Mouse (Mus musculus) limb, embryonic 13.5 days (tissue): Measurements from ENCODE around the gene Hecw1. TPM values are rescaled to one million over a fixed set of nuclear protein-coding genes. Genes with fewer than 3 reads are reported as not detected.

ENCODE experiments used
- ATAC-seq: fragments of 200-750 bp; cut with Nextera tagmentation; 2 replicates; pipeline ENCODE4 v1.8.0; 2017; ENCODE audit warnings: low read depth, moderate number of reproducible peaks, moderate TSS enrichment; ENCODE audit not compliant: low FRiP score
- H3K27ac ChIP-seq: fragments of 300-500 bp; sonication (generic); 2 replicates; pipeline ENCODE4 v1.5.1; 2015; ENCODE audit warnings: inconsistent platforms, mild to moderate bottlenecking, moderate library complexity
- H3K27me3 ChIP-seq: fragments of 300-500 bp; sonication (generic); 2 replicates; pipeline ENCODE4 v1.6.1; 2015; ENCODE audit warnings: mild to moderate bottlenecking, inconsistent platforms
- H3K36me3 ChIP-seq: fragments of 300-500 bp; sonication (generic); 2 replicates; pipeline ENCODE4 v1.6.1; 2015; ENCODE audit warnings: inconsistent platforms, mild to moderate bottlenecking, moderate library complexity
- H3K4me1 ChIP-seq: fragments of 300-500 bp; sonication (generic); 2 replicates; pipeline ENCODE4 v1.6.1; 2015; ENCODE audit warnings: inconsistent platforms
- H3K4me2 ChIP-seq: fragments of 300-500 bp; sonication (generic); replicated peaks from 2 replicates; pipeline ENCODE4 v1.6.1; 2015; ENCODE audit warnings: inconsistent platforms, mild to moderate bottlenecking, moderate library complexity
- H3K4me3 ChIP-seq: fragments of 300-500 bp; sonication (generic); 2 replicates; pipeline ENCODE4 v1.5.1; 2015; ENCODE audit warnings: moderate library complexity, mild to moderate bottlenecking, inconsistent platforms
- H3K9ac ChIP-seq: fragments of 300-500 bp; sonication (generic); 2 replicates; pipeline ENCODE4 v1.6.1; 2015; ENCODE audit warnings: mild to moderate bottlenecking, inconsistent platforms
- H3K9me3 ChIP-seq: fragments of 300-500 bp; sonication (generic); 2 replicates; pipeline ENCODE4 v1.6.1; 2016; ENCODE audit warnings: inconsistent platforms
- WGBS: fragments of 180-500 bp; shearing (Covaris S2); methylation state at CpG from one replicate; pipeline ENCODE4 v1.1.7; 2015; 5-methylcytosine and 5-hydroxymethylcytosine counted together
- polyA plus RNA-seq: library from polyadenylated mRNA; unstranded; fragments of >200 nt; fragmentation: Nextera tagmentation; extraction: Ambion mirVana; gene quantifications from 2 replicates; pipeline ENCODE4 v1.2.1, GENCODE M21; 2015

Gene Hecw1
- polyA plus RNA-seq: 0.34 and 0.65 TPM in 2 replicates

DNA sequence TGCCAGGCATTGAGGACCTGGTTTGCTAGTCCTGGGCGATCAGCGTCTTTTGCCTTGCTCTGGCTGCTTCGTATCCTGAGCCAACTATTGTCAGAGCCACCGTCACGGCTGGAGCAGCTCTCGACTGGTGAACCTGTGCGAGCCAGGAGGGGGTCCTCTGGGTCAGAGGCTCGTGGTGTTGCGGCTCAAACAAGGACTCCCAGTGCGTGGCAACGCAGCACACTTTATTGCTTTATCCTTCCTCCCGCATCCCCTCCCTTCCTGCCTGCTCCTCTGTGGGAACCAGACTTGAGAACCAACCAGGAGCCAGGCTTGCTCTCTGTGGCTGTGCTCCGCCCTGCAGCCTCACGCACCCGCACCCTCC lies at the start of gene Hecw1:
Gene Hecw1, minus strand, starts transcription at position 323 of the 364 bp plus-strand sequence.
- H3K27me3 ChIP-seq: peaks cover 53% of the 10 kb centered on the region

DNA sequence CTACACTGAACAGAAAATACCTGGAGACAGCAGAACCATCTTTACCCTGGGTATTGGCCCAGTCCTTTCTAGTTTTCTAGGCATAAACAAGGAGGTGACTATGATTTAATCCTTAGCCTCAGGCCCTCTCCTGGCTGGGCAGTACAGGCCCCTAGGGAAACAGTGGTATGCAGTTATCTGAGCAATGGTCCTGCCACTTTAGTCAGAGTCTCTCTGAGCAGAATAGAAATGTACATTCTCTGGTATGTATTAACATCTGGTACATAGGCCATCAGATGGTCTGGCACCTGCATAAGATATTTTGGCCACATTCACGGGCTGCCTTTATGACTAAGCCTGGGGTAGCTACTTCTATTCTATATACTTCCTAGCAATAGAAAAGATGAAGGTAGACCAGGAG lies 38.3 kb upstream of the Hecw1 start:
- ATAC-seq: no peak
- no peak overlapping the region for H3K9ac ChIP-seq
- no peaks in the 10 kb centered on the region for H3K27me3 ChIP-seq
- H3K36me3 ChIP-seq: no peaks in the 10 kb centered on the region
- WGBS: 58% methylated on average over 1 of the region's 1 CpGs
- no peaks in the 10 kb centered on the region for H3K4me1 ChIP-seq
- H3K4me3 ChIP-seq: no peak overlapping the region
- no peaks in the 10 kb centered on the region for H3K9me3 ChIP-seq
- no peak overlapping the region for H3K4me2 ChIP-seq
- H3K27ac ChIP-seq: no peak overlapping the region

More for the DNA sequence above, at the start of gene Hecw1:
- no peak within 1 kb of the TSS for H3K27ac ChIP-seq
- 0% methylated on average over 12 of the region's 15 CpGs for WGBS
- ATAC-seq: peak; percentile 63; the same call in 1 of the 2 replicates
- peak within 1 kb of the TSS; percentile 55 for H3K4me3 ChIP-seq
- H3K4me2 ChIP-seq: peak within 1 kb of the TSS; percentile 90
- no peaks in the 10 kb centered on the region for H3K9me3 ChIP-seq
- H3K36me3 ChIP-seq: no peaks in the 10 kb centered on the region
- H3K9ac ChIP-seq: peak within 1 kb of the TSS; percentile 58
- H3K4me1 ChIP-seq: peaks cover 12% of the 10 kb centered on the region; the same call in 1 of the 2 replicates

GRCm38 (mm10) chr13:14552628-14553027 lies 29.6 kb upstream of the Hecw1 start:
- Histone ChIP-seq H3K9me3 (no peaks in the 10 kb centered on the region), H3K4me3 (no peak overlapping the region), H3K9ac (no peak overlapping the region), H3K4me1 (no peaks in the 10 kb centered on the region), H3K4me2 (no peak overlapping the region), H3K36me3 (no peaks in the 10 kb centered on the region), H3K27ac (no peak overlapping the region), H3K27me3 (no peaks in the 10 kb centered on the region)
- 74% methylated on average over 2 of the region's 2 CpGs for WGBS
- no peak for ATAC-seq

DNA sequence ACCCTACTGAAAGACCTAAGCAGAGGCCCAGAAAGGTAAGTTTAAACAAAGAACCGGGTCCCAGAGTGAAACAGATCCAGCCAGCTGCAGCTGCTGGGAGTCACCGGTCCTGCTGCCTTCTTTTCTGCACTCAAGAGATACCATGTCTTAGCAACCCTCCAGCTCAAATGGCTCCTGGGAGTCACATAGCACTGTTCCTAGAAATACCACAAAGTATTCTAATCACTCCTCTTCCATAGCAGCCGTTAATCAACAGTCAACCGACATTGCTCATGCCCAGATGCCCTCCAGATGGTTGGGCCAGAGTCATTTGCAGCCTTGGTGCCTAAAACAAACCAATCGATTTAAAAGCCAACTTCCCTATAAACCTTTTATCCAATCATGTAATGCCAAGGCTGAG lies 19.8 kb upstream of the Hecw1 start:
- Histone ChIP-seq H3K4me1 (no peaks in the 10 kb centered on the region), H3K4me3 (no peak overlapping the region), H3K4me2 (no peak overlapping the region), H3K27ac (no peak overlapping the region), H3K9ac (no peak overlapping the region), H3K36me3 (no peaks in the 10 kb centered on the region), H3K9me3 (no peaks in the 10 kb centered on the region), H3K27me3 (no peaks in the 10 kb centered on the region)
- WGBS: 64% methylated on average over 5 of the region's 5 CpGs
- ATAC-seq: no peak

GRCm38 (mm10) chr13:14522128-14522905 lies 711 bp downstream of the Hecw1 start:
- no peaks in the 10 kb centered on the region for H3K9me3 ChIP-seq
- H3K4me3 ChIP-seq: peak overlapping the region; percentile 55
- peak; percentile 74 for ATAC-seq
- WGBS: 2% methylated on average over 38 of the region's 38 CpGs
- no peak overlapping the region for H3K27ac ChIP-seq
- peak overlapping the region; percentile 90 for H3K4me2 ChIP-seq
- H3K27me3 ChIP-seq: peaks cover 53% of the 10 kb centered on the region
- peak overlapping the region; percentile 58 for H3K9ac ChIP-seq
- H3K36me3 ChIP-seq: no peaks in the 10 kb centered on the region
- peaks cover 12% of the 10 kb centered on the region; the same call in 1 of the 2 replicates for H3K4me1 ChIP-seq

DNA sequence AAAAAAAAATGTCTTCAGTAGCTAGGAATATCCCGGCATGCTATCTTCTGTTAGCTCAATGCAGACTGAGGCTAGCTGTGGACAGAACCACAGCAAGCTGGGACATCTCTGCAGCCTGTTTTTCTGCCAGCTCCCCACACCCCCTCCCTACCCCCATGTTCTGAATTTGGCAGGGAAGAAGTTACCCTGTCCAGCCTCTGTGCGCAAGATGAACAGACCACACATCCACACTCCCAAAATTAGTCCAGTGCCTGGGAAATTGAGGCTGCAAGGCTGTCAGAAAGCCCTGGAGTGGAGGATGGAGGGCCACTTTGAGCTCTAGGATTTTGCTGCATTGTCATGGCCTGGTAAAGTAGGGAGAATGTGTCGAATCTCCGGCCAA lies 1.3 kb downstream of the Hecw1 start:
- peaks cover 53% of the 10 kb centered on the region for H3K27me3 ChIP-seq
- H3K27ac ChIP-seq: no peak overlapping the region
- H3K36me3 ChIP-seq: no peaks in the 10 kb centered on the region
- ATAC-seq: no peak
- no peaks in the 10 kb centered on the region for H3K9me3 ChIP-seq
- 35% methylated on average over 4 of the region's 4 CpGs for WGBS
- H3K4me2 ChIP-seq: peak overlapping the region; percentile 90
- H3K4me3 ChIP-seq: peak overlapping the region; percentile 55
- peak overlapping the region; percentile 58; the same call in 1 of the 2 replicates for H3K9ac ChIP-seq
- peaks cover 12% of the 10 kb centered on the region; the same call in 1 of the 2 replicates for H3K4me1 ChIP-seq

GRCm38 (mm10) chr13:14519605-14520004 lies 3.4 kb downstream of the Hecw1 start:
- Histone ChIP-seq H3K27me3 (peaks cover 46% of the 10 kb centered on the region), H3K9me3 (no peaks in the 10 kb centered on the region), H3K4me3 (no peak overlapping the region), H3K4me2 (no peak overlapping the region), H3K4me1 (peaks cover 12% of the 10 kb centered on the region; the same call in 1 of the 2 replicates), H3K36me3 (no peaks in the 10 kb centered on the region), H3K27ac (no peak overlapping the region), H3K9ac (no peak overlapping the region)
- WGBS: 74% methylated on average over 3 of the region's 3 CpGs
- ATAC-seq: no peak

- H3K4me2 ChIP-seq: no peak overlapping the region
- no peak overlapping the region for H3K27ac ChIP-seq
- H3K4me1 ChIP-seq: 0 out of 2 replicates have a peak, but pooled peaks cover 7% of the 10 kb centered on the region
- no peak for ATAC-seq
- H3K4me3 ChIP-seq: no peak overlapping the region
- 86% methylated on average over 3 of the region's 3 CpGs for WGBS
- no peak overlapping the region for H3K9ac ChIP-seq
- peaks cover 29% of the 10 kb centered on the region for H3K27me3 ChIP-seq
- H3K36me3 ChIP-seq: no peaks in the 10 kb centered on the region
- no peaks in the 10 kb centered on the region for H3K9me3 ChIP-seq
Observed at GRCm38 (mm10) chr13:14517478-14517877, 5.5 kb downstream of the Hecw1 start.

- Histone ChIP-seq H3K4me2 (no peak overlapping the region), H3K9me3 (no peaks in the 10 kb centered on the region), H3K4me3 (no peak overlapping the region), H3K4me1 (no peaks in the 10 kb centered on the region), H3K27me3 (peaks cover 7% of the 10 kb centered on the region), H3K36me3 (no peaks in the 10 kb centered on the region), H3K27ac (no peak overlapping the region), H3K9ac (no peak overlapping the region)
- WGBS: 80% methylated on average over 2 of the region's 2 CpGs
- no peak for ATAC-seq
Observed at GRCm38 (mm10) chr13:14515106-14515505, 7.9 kb downstream of the Hecw1 start.

DNA sequence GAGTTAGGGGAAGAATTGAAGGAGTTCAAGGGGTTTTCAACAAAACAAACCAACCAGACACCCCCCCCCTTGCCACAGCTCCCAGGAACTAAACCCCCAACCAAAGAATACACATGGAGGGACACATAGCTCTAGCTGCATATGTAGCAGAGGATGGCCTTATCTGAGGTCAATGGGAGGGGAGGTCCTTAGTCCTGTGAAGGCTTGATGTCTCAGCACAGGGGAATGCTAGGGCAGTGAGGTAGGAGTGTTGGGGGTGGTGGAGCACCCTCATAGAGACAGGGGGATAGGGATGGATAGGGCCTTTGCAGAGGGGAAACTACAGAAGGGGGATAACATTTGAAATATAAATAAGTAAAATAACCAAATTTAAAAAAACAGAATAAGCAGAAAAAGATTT lies 9.1 kb downstream of the Hecw1 start:
- no peak overlapping the region for H3K4me3 ChIP-seq
- H3K4me2 ChIP-seq: no peak overlapping the region
- no peaks in the 10 kb centered on the region for H3K27me3 ChIP-seq
- no peak overlapping the region for H3K27ac ChIP-seq
- no peak overlapping the region for H3K9ac ChIP-seq
- H3K36me3 ChIP-seq: no peaks in the 10 kb centered on the region
- no peaks in the 10 kb centered on the region for H3K4me1 ChIP-seq
- H3K9me3 ChIP-seq: no peaks in the 10 kb centered on the region
- ATAC-seq: no peak

GRCm38 (mm10) chr13:14506765-14507164 lies 16.3 kb downstream of the Hecw1 start:
- ATAC-seq: no peak
- H3K27me3 ChIP-seq: no peaks in the 10 kb centered on the region
- no peaks in the 10 kb centered on the region for H3K36me3 ChIP-seq
- no peaks in the 10 kb centered on the region for H3K9me3 ChIP-seq
- no peak overlapping the region for H3K4me2 ChIP-seq
- no peak overlapping the region for H3K4me3 ChIP-seq
- H3K27ac ChIP-seq: no peak overlapping the region
- no peak overlapping the region for H3K9ac ChIP-seq
- no peaks in the 10 kb centered on the region for H3K4me1 ChIP-seq
- WGBS: 87% methylated on average over 5 of the region's 5 CpGs

GRCm38 (mm10) chr13:14500251-14500650 lies 22.8 kb downstream of the Hecw1 start:
- Histone ChIP-seq H3K4me3 (no peak overlapping the region), H3K27ac (no peak overlapping the region), H3K9me3 (no peaks in the 10 kb centered on the region), H3K36me3 (no peaks in the 10 kb centered on the region), H3K4me1 (no peaks in the 10 kb centered on the region), H3K9ac (no peak overlapping the region), H3K27me3 (no peaks in the 10 kb centered on the region), H3K4me2 (no peak overlapping the region)
- 34% methylated on average over 1 of the region's 1 CpGs for WGBS
- no peak for ATAC-seq

- 90% methylated on average over 8 of the region's 8 CpGs for WGBS
- Histone ChIP-seq H3K4me2 (no peak overlapping the region), H3K9ac (no peak overlapping the region), H3K27me3 (no peaks in the 10 kb centered on the region), H3K36me3 (no peaks in the 10 kb centered on the region), H3K4me3 (no peak overlapping the region), H3K4me1 (no peaks in the 10 kb centered on the region), H3K9me3 (no peaks in the 10 kb centered on the region), H3K27ac (no peak overlapping the region)
- ATAC-seq: no peak
Observed at GRCm38 (mm10) chr13:14498780-14499179, 24.2 kb downstream of the Hecw1 start.
